22 mouse cellular contexts compared by ENCODE assay signal in the genomic region with DNA sequence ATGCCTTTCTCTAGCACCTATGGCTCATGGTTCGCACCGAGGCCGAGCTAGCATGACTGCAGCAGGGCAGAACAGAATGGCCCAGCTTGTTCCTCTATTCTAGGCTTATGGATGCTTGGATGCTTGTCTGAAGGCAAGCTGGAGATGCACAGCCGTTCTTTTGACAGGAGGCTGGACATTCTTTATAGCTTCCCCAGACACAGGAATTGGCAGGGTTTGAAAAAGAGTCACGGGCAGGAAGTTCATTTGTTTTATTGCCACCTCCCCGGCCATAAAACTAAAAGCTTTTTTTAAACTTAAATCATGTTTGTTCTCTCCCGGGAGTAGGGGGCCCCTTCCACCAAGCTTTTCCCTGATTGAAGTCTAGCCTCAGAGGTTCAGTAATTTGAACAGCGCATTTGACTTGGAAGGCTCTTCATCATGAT. TPM values are rescaled to one million over a fixed set of nuclear protein-coding genes. Genes with fewer than 3 reads are reported as not detected.
A peak's percentile ranks its signal among the peaks of the same experiment; 100 is the strongest.
DNase-seq lines count a peak whose midpoint lies in the region; ATAC-seq lines count a peak whose summit lies in the region.
"Had no signal": no experiment of that assay in that cellular context is flagged by ENCODE, and none has a peak within 500 bp of the region (broad histone marks: within the 10 kb centered on the region; RNA-seq: fewer than 3 reads in every experiment).

No protein-coding gene starts in this region.

- H3K27ac ChIP-seq in embryonic facial prominence, embryonic 13.5 days, result no peak overlapping the region
- H3K27ac ChIP-seq in embryonic facial prominence, embryonic 10.5 days (replicated peaks), result no peak overlapping the region
- H3K27ac ChIP-seq in intestine, embryonic 16.5 days (ENCODE audit: low read length), result no peak overlapping the region
- H3K27ac ChIP-seq: heart, embryonic 10.5 days; hindbrain, embryonic 14.5 days; midbrain, embryonic 12.5 days had no signal

- WGBS in embryonic facial prominence, embryonic 13.5 days, result 40% methylated on average over 8 of the region's 8 CpGs
- WGBS in embryonic facial prominence, embryonic 10.5 days, result 80% methylated on average over 8 of the region's 8 CpGs
- WGBS in intestine, embryonic 16.5 days, result 23% methylated on average over 8 of the region's 8 CpGs

- ATAC-seq in embryonic facial prominence, embryonic 13.5 days (ENCODE audit: insufficient number of reproducible peaks, insufficient read depth, low FRiP score, low TSS enrichment, low read depth), result no peak
- peak; percentile 53 for ATAC-seq in intestine, embryonic 16.5 days
- ATAC-seq: liver, postnatal 0 days had no signal

- peaks cover 10% of the 10 kb centered on the region for H3K4me1 ChIP-seq in embryonic facial prominence, embryonic 13.5 days
- H3K4me1 ChIP-seq in embryonic facial prominence, embryonic 10.5 days, result no peaks in the 10 kb centered on the region
- peaks cover 6% of the 10 kb centered on the region; the same call in 1 of the 2 replicates for H3K4me1 ChIP-seq in intestine, embryonic 16.5 days (ENCODE audit: control insufficient read depth, insufficient read depth, low read length)
- H3K4me1 ChIP-seq: heart, embryonic 10.5 days; midbrain, embryonic 12.5 days had no signal

- H3K9me3 ChIP-seq in embryonic facial prominence, embryonic 13.5 days, result no peaks in the 10 kb centered on the region
- no peaks in the 10 kb centered on the region for H3K9me3 ChIP-seq in embryonic facial prominence, embryonic 10.5 days
- H3K9me3 ChIP-seq in intestine, embryonic 16.5 days (ENCODE audit: control insufficient read depth, low read length), result no peaks in the 10 kb centered on the region
- H3K9me3 ChIP-seq: heart, embryonic 10.5 days; midbrain, embryonic 12.5 days had no signal

- no peaks in the 10 kb centered on the region for H3K27me3 ChIP-seq in embryonic facial prominence, embryonic 13.5 days
- no peaks in the 10 kb centered on the region for H3K27me3 ChIP-seq in embryonic facial prominence, embryonic 10.5 days (replicated peaks; ENCODE audit: low read depth, poor library complexity, severe bottlenecking)
- no peaks in the 10 kb centered on the region for H3K27me3 ChIP-seq in intestine, embryonic 16.5 days (replicated peaks; ENCODE audit: control insufficient read depth, insufficient read depth, low read length)
- H3K27me3 ChIP-seq: midbrain, embryonic 12.5 days had no signal

- H3K4me2 ChIP-seq in embryonic facial prominence, embryonic 13.5 days, result 0 out of 2 replicates have a peak overlapping the region, but pooled peaks have one; percentile 2
- H3K4me2 ChIP-seq in intestine, embryonic 16.5 days (ENCODE audit: low read depth, low read length), result no peak overlapping the region
- H3K4me2 ChIP-seq: hindbrain, embryonic 14.5 days; midbrain, embryonic 12.5 days had no signal

- no peaks in the 10 kb centered on the region for H3K36me3 ChIP-seq in embryonic facial prominence, embryonic 13.5 days
- no peaks in the 10 kb centered on the region for H3K36me3 ChIP-seq in embryonic facial prominence, embryonic 10.5 days (replicated peaks)
- H3K36me3 ChIP-seq in intestine, embryonic 16.5 days (ENCODE audit: control insufficient read depth, insufficient read depth, low read length), result no peaks in the 10 kb centered on the region
- H3K36me3 ChIP-seq: heart, embryonic 10.5 days; midbrain, embryonic 12.5 days had no signal

- no peak overlapping the region for H3K9ac ChIP-seq in embryonic facial prominence, embryonic 13.5 days
- H3K9ac ChIP-seq in intestine, embryonic 16.5 days (ENCODE audit: low read depth, low read length), result no peak overlapping the region
- H3K9ac ChIP-seq: hindbrain, embryonic 14.5 days; liver, postnatal 0 days; midbrain, embryonic 12.5 days had no signal

- H3K4me3 ChIP-seq in embryonic facial prominence, embryonic 13.5 days, result no peak overlapping the region
- H3K4me3 ChIP-seq in embryonic facial prominence, embryonic 10.5 days, result no peak overlapping the region
- no peak overlapping the region for H3K4me3 ChIP-seq in intestine, embryonic 16.5 days (ENCODE audit: low read length)
- H3K4me3 ChIP-seq: heart, embryonic 10.5 days; midbrain, embryonic 12.5 days; myocyte had no signal

- no peak for DNase-seq in embryonic facial prominence, embryonic 10.5 days (ENCODE audit: low spot score)
- peak; percentile 35 for DNase-seq in kidney, postnatal 10 days
- DNase-seq in kidney, postnatal 25 days, result no peak
- DNase-seq in neural tube, embryonic 10.5 days (ENCODE audit: extremely low spot score, low spot score), result peak; percentile 14
- DNase-seq in thymus, postnatal 25 days, result no peak
- DNase-seq in lung, postnatal 10 days, result no peak
- DNase-seq: cerebellum, adult 11 months; cerebellum, postnatal 25 days; gastrocnemius, postnatal 25 days; heart, postnatal 10 days; liver; liver, postnatal 0 days; lung, postnatal 4 days; retina, postnatal 1 day; right cerebral cortex, postnatal 4 days; thymus, postnatal 36 days had no signal

RNA-seq across cellular contexts. Expression of a gene that starts 35.6 kb away (rescaled TPM):
- 109 and 110 TPM in 2 replicates for polyA plus RNA-seq in embryonic facial prominence, embryonic 13.5 days (2015; fragmentation: Nextera tagmentation; extraction: Ambion mirVana)
- 109 and 114 TPM in 2 replicates for polyA plus RNA-seq in embryonic facial prominence, embryonic 10.5 days (2016; fragmentation: Nextera tagmentation; extraction: Ambion mirVana)
- 73.4 and 76.4 TPM in 2 replicates for polyA plus RNA-seq in intestine, embryonic 16.5 days (2015; fragmentation: Nextera tagmentation; extraction: Ambion mirVana)

Comparison
In these comparisons a context has a peak if more than half of its experiments do, and no peak if none do; other contexts are left out.
1. DNase-seq: peak in kidney, postnatal 10 days (single experiment) and neural tube, embryonic 10.5 days (single experiment); none in embryonic facial prominence, embryonic 10.5 days (single experiment), kidney, postnatal 25 days (0 of 2), thymus, postnatal 25 days (single experiment) and lung, postnatal 10 days (single experiment).